Mouse (Mus musculus) liver, adult 10 weeks (tissue): ENCODE measurements around the gene Tmem110. TPM values are rescaled to one million over a fixed set of nuclear protein-coding genes. Genes with fewer than 3 reads are reported as not detected.

Experiments
- polyA plus RNA-seq: library from polyadenylated mRNA; stranded (reverse); fragments of 350-450 nt; fragmentation: Illumina TruSeq; extraction: RNeasy Lipid Tissue Mini Kit (QIAGEN cat#74804); gene quantifications from one replicate; pipeline ENCODE4 v1.2.3, GENCODE M21; 2014; ENCODE audit warnings: low read depth, low replicate concordance

Tmem110 gene
- 2.7 TPM for polyA plus RNA-seq

DNA sequence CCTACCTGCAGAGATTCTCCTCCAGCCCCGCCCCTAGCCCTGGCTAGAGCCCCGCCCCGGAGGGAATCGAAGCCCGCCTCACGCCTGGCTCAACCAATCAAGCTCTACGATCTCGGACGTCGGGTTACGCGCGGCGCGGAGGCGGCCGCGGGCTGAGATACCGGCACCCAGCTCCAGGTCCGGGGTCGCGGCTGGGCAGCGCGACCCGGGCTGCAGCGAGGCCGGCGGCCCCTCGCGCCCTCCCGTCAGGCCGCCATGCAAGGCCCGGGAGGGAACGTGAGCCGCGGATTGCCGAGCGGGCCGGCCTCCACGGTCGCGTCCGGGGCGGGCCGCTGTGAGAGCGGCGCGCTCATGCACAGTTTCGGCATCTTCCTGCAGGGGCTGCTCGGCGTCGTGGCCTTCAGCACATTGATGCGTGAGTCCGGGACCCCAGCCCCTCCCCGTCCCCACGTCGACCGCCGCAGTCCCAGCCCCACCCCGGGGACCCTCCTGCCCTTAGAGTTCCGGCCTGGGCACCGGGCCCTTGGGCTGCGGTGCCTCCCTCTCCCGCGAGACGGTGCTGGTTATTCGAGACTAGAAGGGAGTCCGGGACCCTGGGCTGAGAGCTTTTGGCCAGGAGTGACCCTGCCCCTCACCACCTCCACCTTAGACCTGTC lies at the start of gene Tmem110:
Gene Tmem110 (plus strand): TSS at position 115 of the 656 bp plus-strand sequence.

DNA sequence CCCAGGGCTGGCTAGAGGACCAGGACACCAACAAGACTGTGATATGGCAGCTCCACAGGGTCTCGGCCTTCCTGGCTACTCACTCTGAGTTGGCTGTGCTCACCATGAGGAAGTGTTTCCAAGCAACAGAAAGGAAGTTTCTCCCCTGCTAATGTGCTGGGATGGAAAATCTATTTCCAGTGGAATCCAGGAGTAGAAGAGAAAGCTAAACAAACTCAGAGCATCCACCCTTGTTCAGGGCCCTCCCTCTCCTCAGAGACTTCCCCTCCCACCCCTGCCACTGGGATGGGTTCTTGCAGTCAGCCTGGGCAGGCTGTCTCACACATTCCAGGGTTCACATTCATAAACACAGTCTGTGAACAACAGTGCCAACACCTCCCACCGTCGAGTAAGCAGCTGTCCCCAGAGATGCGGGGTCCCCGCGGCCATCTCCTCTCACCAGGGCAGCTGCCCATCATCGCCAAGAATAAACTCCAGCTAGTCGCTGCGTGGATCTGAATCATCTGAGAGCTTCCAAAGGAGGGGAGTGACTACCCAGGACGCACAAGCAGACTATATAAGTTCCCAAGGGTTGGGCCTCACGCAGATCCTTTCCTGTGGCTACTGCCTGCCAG lies 53.7 kb downstream of the Tmem110 start, which contains the start of gene Mustn1:
Gene Mustn1 (plus strand): TSS at position 243 of the 614 bp plus-strand sequence.

DNA sequence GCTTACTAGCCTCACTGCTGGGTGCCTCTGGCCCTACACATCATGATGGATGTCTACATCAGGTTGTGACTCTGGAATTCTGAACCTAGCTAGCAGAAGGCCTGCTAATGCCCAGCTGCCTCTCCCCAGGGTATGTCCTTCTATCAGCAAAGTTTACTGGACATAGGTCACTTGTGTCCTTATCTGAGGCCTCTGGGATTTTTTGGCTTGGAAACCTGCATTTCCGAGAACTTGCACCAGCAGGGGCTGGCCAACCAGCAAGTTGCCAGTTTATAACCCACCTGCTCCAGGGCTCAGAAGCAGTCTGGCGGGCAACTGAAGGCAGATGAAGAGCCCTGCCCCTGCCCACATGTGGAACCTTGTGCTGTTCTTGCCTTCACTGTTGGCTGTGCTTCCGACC lies 60.8 kb downstream of the Tmem110 start, which contains the start of gene Itih4:
Gene Itih4 (plus strand): TSS at position 273 of the 400 bp plus-strand sequence.

DNA sequence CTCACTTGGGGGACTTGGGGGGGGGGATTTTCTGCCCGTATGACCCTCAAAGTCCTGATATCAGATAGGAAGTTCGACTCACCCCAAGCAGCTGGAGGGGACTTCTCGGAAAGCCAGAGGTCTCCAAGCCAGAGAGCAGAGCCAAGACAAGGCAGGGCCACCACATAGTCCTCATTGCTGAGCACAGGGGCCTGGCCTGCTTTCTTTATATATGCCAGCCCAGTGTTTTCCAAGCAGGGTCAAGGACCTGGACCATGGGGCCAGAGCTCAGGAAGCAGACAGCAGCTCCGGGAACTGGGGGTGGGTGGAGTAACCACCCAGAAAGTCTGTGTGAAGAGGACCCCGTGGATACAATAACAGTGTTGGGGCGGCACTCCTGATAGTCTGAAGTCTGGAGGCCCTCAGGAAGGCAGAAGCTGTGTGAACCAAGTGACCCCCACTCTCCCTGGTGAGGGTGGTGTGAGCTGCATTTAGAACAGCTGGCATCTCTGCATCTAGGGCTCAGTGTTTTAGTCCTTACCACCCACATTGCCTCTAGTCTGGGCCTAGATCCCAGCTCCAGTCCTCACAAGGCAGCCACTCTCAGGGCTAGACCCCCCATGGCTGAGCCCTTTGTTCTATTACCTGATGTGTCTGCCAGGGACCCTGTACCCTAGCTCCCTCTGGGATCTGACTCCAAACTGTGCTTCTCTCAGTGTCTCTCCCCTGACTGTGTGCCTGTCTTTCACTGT lies 98.2 kb downstream of the Tmem110 start, which contains the start of gene Itih3:
Gene Itih3 (minus strand): TSS at position 386 of the 731 bp plus-strand sequence.

Other genes starting within 250 kb of the Tmem110 start
- 5.3 TPM for gene Prkcd, start 199.4 kb upstream of the Tmem110 start, polyA plus RNA-seq
- 11.9 TPM for gene Rft1, start 171.2 kb upstream of the Tmem110 start, polyA plus RNA-seq
- gene Sfmbt1, start 110.7 kb upstream of the Tmem110 start, polyA plus RNA-seq: 10.7 TPM
- 1.3 TPM for gene Mustn1, start 53.6 kb downstream of the Tmem110 start, polyA plus RNA-seq
- gene Itih4, start 60.9 kb downstream of the Tmem110 start, polyA plus RNA-seq: 463 TPM
- 223 TPM for gene Itih3, start 98.2 kb downstream of the Tmem110 start, polyA plus RNA-seq
- gene Itih1, start 117.7 kb downstream of the Tmem110 start, polyA plus RNA-seq: 104 TPM
- 11.2 TPM for gene Nek4, start 125.8 kb downstream of the Tmem110 start, polyA plus RNA-seq
- gene Glt8d1, start 175.8 kb downstream of the Tmem110 start, polyA plus RNA-seq: 24.5 TPM
- 263 TPM for gene Spcs1, start 176.1 kb downstream of the Tmem110 start, polyA plus RNA-seq
- 18.6 TPM for gene Pbrm1, start 193.5 kb downstream of the Tmem110 start, polyA plus RNA-seq
- 73.8 TPM for gene Gnl3, start 193.6 kb downstream of the Tmem110 start, polyA plus RNA-seq